8 mouse cellular contexts compared by ENCODE assay signal in genomic region chr9:45261872-45262271, GRCm38 (mm10).
"Had no signal": no experiment of that assay in that cellular context is flagged by ENCODE, and none has a peak within 500 bp of the region (broad histone marks: within the 10 kb centered on the region; RNA-seq: fewer than 3 reads in every experiment).

No protein-coding gene starts in this region.

- DNase-seq: layer of hippocampus, postnatal 36 days; liver, embryonic 13.5 days; lung, adult 2 months; lung, postnatal 14 days; lung, postnatal 4 days; right cerebral cortex, adult 18-20 months; thymus, postnatal 25 days had no signal

- ATAC-seq: midbrain, embryonic 16.5 days had no signal
